Mouse (Mus musculus) T-helper 1 cell (primary cell): ENCODE data around the gene Mbnl1.
"Not testable (repeated sequence)": the region's sequence is repeated elsewhere in the genome, so short reads cannot be mapped to it uniquely, and the experiment has no call there.

Source experiments
- in situ Hi-C: fragments of 300-600 bp; cut with MboI, MseI; formaldehyde crosslinking; loops from one replicate; pipeline ENCODE4 v1.15.1; 2025; ENCODE audit warnings: high pct_unique_total_duplicates

Gene Mbnl1

DNA sequence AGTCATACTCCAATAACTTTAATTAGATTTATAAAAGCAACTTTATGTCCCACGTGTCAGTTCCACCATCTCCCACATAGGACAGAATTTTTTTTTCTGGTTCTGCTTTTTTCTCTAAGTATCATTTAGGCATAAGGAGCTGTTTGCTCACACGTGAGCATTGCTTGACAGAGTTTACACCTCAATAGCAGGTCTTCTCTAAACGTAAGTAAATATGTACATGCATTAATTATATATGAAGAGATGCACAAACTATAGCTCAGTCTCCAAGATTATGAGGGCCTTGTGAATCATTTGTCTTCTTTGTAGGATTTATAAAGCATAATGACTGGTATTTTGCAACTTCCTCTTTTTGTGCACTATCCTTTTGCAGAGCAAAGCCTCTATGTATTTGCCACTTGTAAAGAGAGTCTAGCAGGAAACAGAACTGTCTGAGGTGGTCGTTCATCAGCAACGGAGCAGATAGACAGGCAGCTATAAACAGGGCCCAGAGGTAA lies at the start of gene Mbnl1:
Gene Mbnl1, plus strand, starts transcription at position 150 of the 497 bp plus-strand sequence.
- in situ Hi-C loops: loop anchor here (5.0 kb wide), 1 partner anchor 45 kb away; no protein-coding TSS in a partner anchor

DNA sequence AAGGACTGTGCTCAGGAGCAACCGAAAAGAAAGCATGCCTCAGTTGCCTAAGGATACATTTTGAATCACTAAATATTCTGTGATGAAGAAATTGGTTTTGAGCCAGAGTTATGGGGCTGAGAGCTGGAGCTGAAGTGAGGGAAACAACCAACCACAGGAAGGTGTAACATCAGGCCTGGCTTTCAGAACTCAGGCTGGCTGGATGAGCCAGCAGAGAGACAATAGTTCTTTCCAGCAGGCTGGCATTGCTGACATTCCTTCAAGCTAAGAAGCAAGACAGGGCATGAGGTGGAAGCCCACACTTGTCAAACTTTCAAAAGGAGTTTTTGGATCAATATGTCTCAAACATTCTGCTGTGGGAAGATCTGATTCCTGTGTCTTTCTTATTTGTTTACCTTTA lies 48.5 kb upstream of the Mbnl1 start:
- in situ Hi-C loops: no loop called here

DNA sequence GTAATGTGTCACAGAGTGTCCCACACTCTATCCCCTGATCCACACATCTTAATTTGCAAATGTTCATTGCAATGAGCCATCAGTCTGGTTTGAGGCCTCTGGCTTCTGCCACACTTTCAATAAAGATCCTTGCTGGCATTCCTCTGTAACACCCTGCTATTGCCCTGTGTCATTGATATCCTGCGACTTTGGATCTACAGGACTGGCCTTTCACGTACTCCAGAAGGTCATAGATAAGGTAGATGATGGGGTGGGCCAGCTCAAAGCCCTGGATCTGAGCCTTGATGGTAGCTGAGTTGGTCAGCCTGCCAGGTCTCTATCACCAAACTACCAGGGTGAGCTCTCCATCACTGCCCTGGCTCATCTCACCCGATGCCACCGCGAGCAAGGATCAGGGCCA lies 43.6 kb upstream of the Mbnl1 start:
- in situ Hi-C loops: no loop called here

DNA sequence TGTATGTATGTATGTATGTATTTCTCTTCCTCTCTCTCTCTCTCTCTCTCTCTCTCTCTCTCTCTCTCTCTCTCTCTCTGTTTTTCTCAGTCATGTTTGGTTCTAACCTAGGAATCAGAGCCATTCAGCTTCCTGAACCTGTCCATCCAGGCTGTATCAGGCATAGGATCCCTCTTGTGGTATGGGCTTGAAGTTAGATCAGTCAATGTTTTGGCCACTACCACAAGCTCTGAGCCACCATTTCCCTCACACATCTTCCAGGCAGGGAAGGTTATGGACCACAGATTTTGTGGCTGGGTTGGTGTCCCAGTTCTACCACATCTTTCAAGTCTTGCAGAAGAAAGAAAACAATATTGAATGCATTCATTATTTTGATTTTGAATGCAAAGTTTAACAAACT lies 35.4 kb upstream of the Mbnl1 start:
- in situ Hi-C loops: no loop called here

DNA sequence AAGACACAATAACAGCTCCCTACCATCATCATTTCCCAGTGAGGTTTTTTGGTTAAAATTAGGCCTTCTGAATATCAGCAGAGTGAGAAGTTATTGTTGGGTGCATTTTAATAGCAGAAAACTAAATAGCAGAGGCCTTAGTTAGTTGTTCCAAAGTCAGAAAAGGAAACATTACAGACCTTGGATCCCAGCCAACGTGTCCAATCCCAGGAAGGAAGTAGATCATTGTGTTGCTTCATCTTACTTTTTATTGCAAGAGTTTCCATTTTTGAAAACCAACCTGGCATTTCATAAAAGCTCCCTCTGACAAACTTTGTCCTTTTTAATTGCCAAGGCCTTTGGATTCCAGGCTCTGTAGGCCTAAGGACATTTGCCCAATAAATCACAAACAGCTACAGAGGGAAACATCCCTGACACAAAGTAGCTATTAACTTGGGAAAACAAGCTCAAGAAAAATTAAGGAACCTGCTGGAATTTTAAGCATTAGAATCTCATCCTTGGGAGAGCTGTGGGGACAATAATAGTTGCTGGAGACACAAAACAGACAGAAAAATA lies 34.9 kb upstream of the Mbnl1 start:
- in situ Hi-C loops: no loop called here

DNA sequence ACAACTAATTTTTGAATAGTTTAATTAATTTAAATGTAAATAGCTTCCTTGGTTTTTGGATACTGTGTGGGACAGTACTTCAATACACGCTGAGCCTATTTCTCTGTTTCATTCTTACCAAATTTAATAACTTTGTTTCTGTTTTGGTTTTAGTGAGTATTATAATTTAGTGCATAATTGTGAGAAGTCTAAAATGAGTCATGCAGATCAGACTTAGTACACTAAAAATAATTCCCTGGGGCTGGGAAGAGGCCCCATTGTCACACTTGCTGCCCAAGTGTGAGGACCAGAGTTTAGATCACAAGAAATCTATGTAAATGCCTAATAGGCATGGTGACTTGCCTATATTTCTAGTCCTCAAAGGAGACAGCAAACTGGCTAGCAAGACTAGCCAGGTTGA lies 33.9 kb upstream of the Mbnl1 start:
- in situ Hi-C loops: no loop called here

DNA sequence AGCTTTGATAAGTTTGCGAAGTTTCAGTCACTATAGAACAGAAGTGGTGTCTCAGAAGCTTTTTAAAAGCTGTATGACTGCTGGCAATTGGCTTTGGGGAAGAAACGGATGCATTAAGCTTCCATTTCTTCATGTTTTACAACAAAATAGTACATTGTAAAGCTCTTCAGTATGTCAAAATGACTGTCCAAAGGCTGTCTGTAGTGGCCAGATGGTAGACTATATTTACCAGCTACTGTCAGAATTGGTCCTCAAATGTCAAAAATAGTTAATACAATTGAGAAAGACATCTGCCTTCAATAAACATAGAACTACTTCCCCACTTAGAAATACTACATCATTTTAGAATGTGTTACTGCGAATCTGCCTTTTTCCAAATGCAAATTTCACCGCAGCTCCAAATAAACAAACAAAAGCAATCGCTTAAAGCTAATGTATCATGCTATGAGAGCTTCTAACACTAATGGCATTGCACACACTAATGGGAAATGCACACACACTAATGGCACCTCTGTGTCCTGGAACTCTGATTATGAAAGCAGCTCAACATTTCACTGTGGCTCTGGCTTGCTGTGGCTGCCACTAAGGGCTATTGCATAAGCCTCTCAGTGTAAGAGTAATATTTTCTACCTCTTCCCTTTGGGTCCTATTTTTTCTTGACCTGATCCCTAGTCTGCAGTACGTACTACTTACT lies 10.7 kb upstream of the Mbnl1 start:
- in situ Hi-C loops: no loop called here

DNA sequence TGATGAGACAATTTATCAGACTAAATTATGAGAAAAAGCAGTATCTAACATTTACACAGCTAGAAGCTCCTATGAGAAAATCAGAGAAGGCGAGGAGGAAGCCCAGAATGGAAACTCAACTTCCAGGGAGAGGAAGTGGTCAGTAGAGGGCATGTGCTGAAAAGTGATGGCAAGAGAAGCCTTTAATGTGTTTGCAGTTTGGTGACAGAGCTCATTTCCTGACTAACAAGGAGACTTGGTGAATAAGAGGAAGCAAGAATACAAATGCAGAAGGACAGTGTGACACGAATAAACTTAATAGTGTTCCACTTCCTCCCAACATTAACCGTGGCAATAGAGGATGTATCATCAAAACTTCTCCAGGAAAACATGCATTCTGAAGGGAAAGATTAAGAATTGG lies 4.0 kb upstream of the Mbnl1 start:
- in situ Hi-C loops: not testable (repeated sequence)

DNA sequence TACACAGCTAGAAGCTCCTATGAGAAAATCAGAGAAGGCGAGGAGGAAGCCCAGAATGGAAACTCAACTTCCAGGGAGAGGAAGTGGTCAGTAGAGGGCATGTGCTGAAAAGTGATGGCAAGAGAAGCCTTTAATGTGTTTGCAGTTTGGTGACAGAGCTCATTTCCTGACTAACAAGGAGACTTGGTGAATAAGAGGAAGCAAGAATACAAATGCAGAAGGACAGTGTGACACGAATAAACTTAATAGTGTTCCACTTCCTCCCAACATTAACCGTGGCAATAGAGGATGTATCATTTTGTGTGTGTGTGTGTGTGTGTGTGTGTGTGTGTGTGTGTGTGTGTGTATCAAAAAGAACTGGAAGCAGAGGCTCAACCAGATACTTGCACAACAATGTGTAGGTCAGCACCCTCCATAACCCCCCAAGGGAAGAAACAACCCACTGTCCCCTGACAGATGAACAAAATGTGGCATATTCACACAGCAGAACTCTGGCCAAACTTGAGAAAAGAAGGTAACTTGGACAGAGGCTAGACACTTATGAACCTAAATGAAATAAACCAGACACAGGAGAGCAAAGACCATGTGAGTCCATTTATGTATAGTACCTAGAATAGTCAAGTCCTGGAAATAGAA lies 3.3 kb upstream of the Mbnl1 start:
- in situ Hi-C loops: not testable (repeated sequence)

DNA sequence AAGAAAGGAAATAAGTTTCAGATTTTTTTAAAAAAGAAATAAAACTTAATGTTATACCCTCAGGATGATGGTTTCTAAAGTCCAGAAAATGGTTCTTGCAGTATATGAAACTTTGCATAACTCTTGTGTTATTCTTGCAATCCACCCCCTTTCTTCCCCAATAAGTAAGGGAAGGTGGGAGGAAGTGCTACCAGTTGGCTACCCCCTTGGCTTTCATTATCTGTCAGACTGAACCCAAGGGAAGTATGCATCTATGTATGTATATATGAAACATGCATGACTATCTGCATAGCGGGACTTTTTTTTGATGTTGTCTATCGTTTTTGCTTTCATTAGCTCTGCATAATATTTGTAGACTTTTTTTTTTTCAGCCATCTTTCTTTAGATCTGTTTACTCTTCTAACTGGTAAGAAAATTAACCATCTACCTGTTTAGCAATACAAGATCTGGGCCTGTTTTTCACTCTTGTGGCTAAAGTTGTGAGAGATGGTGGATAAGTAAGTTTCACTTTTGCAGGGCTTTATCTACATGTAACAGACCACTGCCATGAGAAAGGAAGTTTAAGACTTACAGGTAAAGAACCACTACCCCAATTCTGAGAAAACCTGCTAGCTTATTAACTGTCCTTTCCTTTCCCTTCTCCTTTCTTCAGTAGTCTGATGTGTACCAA lies 484 bp upstream of the Mbnl1 start:
- in situ Hi-C loops: loop anchor here (5.0 kb wide), 1 partner anchor 45 kb away; no protein-coding TSS in a partner anchor

DNA sequence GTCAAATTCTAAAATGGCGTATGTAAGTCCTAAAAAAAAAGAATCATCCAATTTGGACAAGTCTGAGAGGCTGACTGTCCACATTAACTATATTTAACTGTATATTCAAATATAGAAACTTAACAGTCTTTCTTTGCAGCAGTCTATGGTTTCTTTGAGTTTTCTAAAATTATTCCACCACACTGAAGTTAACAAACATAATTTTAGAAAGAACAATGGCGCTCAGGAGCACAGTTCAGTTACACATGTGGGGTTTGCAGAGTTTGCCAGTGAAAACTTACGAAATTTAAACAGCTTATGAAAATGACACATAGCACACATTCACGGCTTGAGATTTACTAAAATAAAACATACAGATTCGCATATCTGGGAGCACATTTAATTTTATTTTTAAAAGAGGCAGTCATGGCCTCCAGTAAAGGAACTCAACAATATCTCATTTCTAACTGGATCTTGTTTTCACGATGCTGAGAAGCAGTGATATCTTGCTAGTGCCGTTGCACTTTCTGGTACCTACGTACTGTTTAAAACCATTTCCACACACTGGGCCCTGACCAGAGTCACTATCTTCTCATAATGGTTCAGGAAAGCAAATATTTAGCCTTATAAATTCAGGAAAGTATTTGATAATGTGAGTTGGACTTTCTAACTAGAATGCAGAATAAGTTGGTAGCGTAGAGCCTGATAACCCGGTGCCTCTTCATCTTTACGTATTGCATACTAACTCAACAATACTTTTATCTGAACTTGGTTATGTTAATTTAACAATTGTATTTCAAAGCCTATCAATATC lies 1.4 kb downstream of the Mbnl1 start:
- in situ Hi-C loops: loop anchor here (5.0 kb wide), 1 partner anchor 43 kb away; no protein-coding TSS in a partner anchor

DNA sequence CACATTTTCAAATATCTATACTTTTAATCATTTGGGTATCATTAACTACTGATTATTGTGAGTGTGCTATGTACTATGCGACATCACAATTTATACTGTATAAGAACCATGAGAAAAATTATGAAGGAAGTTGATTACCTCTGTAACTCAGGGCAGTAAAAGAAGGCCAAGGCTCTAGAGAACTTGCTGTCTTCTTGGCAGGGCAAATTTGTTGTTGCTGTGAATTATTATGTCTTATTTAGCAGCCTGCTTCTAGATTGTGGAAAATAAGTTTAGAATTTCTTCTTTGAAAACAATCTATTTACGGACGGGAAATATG lies 2.0 kb downstream of the Mbnl1 start:
- in situ Hi-C loops: loop anchor here (5.0 kb wide), 1 partner anchor 43 kb away; no protein-coding TSS in a partner anchor

DNA sequence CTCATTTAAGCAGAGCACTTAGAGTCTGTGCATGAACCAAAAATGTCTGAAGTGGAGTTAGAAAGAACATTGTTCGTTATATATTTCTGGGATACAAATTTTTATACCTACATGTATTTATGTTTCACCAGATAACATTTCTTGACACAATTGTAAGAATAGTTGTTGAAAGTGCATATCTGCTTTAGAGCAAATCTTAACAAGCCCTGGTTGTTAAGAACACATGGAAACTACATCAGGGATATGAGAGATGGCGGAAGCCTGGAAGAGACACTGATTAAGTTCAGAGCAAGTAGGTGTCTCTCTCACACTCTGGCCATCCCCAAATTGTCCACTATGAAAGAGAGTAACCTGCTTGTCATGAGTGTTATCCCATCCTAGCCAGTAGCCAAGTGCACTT lies 2.4 kb downstream of the Mbnl1 start:
- in situ Hi-C loops: no loop called here

DNA sequence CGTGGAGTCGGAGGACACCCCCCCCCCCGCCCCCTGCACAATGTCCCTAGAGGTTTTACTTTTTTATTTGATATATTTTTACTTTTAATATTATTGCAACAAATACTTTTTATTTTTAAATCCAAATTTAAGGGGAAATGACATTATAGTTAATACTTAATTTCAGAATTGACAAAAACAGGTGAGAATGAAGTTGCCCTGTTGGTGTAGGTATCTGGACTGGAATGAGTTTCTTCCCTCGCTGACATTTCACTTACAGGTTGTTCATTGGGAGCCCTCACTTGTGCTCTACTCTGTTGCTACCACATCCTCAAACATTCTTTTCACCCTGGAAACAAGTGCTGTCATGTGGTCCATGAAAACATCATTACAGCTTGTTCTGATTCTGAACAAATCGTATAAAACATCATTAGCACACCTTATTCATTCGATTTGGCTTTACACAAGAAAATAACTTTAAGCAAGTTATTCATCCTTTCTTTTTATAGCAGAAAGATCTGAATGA lies 4.2 kb downstream of the Mbnl1 start:
- in situ Hi-C loops: no loop called here

DNA sequence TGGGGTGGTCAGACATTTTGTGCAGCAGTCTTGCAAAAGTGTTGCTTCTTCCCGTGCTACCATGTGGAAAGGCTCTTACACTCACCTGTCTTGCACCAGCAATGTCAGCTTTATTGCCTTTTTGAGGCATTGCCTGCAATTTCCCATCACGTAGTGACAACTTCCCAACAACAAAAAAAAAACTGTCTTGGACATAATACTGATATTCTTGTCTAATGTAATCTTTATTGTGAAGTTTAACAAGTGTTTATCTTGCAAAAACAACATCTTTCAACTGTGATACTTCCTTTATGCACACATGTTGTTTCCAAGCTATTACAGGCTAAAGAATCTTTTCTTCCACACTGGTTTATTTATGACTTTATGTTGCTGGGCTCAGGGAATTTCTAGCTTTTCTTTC lies 5.8 kb downstream of the Mbnl1 start:
- in situ Hi-C loops: no loop called here

DNA sequence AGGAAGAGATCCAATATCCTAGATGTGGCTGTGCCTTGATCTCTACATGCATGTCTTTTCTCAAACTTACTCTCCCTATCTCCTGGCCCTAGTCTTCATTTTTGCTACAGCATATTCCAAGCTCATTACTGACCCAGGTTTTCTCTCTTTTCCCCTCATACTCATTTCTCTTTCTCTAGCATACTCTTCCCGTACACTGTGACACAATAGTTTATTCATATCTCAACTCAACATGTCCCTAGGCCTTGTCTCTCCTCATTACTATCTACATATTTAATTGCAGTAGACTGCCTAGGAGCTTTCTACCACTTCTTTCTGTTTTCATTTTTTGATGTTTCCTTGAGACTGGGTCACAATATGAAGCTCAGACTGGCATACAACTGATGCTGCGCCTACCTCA lies 8.1 kb downstream of the Mbnl1 start:
- in situ Hi-C loops: loop anchor here (5.0 to 10.0 kb wide), 2 partner anchors 73 to 356 kb away; no protein-coding TSS in a partner anchor

DNA sequence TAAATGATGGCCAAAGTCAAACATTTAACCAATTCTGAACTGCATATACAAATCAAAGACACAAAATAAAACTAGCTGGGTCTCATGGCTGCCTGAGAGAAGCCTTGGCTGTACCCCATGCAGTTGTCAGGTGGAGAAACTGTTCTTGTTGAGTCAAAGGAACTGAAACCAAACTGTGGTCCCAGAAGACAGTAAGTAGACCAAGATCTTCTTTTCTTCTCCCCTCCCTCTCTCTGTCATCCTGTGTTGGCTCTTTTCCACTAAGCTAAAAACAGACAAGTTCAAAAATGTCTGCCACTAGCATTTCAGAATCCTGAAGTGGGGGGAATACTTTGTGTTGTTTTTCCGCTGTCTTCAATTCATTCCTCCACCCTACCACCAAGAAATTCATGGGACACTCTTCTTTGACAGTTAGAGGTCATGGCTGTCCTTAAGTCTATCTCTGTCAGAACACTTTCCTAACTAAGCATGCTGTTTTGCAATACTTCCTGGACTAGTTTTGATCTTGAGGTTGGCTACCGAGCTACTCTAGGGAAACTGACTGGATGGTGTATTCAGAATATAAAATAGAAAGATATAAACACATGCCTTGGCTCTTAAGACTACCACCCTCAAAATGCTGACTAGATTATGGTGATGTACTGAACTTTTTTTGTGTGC lies 9.2 kb downstream of the Mbnl1 start:
- in situ Hi-C loops: loop anchor here (5.0 to 10.0 kb wide), 2 partner anchors 75 to 357 kb away; no protein-coding TSS in a partner anchor

DNA sequence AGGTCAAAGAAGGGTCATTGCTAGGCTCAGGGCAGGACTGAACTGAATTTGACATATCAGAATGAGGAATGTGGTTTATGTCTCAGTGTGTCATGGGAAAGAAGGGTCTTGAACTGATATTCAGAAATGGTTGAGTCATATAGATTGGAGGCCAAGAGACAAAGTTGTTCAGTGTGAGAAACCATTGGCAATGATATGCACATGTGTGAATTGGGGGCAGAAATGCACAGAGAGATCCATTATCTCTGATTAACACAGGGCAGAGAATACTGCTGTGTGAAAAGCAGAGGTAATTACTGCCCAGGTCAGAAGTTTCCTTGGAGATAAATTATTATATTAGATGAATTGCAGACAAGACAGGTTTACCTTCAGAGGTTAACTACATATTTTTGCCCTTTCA lies 10.7 kb downstream of the Mbnl1 start:
- in situ Hi-C loops: loop anchor here (5.0 to 10.0 kb wide), 2 partner anchors 76 to 359 kb away; no protein-coding TSS in a partner anchor

DNA sequence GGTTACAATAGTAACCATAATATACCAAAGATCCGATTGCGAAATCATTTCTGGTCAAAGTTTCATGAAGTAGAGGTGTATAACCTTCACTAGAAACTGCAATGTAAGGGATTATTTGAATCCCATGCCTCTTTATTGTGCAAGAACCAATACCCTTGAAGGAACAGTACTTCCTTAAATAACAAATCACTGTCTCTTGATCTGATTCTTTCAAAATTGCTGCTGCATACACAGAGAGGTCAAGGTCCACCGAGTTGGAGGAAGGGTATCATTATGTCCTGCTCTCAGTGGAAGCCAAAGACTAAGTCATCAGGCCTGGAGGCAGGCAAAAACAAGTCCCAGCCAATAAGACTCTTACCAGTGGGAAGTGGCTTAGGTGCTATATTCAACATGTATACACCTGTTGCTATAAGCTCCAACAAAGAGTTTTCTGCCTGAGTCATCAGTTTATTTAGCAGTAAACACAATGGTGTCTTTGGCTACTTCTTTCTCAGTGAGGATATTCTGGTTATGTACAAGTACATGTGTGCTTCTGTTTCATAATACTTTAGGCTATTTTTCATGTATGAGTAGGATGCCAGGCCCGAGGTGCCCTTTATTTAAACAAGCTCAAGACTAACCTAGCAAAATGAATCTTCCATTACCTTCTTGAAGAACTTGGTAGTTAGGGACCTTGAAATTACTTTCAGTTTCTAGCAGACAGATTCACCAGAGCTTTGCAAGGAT lies 13.5 kb downstream of the Mbnl1 start:
- in situ Hi-C loops: loop anchor here (10.0 kb wide), 1 partner anchor 361 kb away; no protein-coding TSS in a partner anchor

DNA sequence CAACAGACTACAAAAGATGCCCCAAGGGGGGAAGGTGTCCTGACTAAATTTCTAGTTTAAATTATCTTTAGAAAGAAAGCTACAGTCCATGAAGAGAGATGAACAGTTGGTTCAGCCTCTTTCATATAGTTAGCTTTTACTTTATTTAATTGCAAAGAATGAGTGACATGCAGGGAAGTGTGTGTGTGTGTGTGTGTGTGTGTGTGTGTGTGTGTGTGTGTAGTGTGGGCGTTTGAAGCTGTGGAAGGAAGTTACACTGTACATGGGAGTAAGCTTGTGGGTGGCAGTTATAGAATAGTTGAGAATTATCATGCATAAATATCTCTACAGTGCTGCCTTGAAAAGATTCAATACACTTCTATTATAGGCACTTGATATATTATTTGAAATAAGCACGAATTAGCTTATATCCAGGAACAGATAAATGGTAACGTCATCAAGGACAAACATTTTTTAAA lies 14.1 kb downstream of the Mbnl1 start:
- in situ Hi-C loops: loop anchor here (10.0 kb wide), 1 partner anchor 362 kb away; no protein-coding TSS in a partner anchor
